Mouse (Mus musculus) kidney, adult 2 months (tissue): ENCODE measurements around the gene Rcn3.

Experiments used
- CTCF ChIP-seq: fragments of 200-500 bp; conservative IDR thresholded peaks from 2 replicates; pipeline ENCODE4 v1.5.1; 2011; ENCODE audit warnings: low read depth, mild to moderate bottlenecking, control low read depth, low read length, moderate library complexity, mixed read lengths; ENCODE audit not compliant: insufficient read depth, insufficient read length
- POLR2A ChIP-seq: fragments of 200-500 bp; IDR thresholded peaks from one replicate; pipeline ENCODE4 v1.6.1; 2011; ENCODE audit warnings: low read depth, low read length, control low read depth

DNA sequence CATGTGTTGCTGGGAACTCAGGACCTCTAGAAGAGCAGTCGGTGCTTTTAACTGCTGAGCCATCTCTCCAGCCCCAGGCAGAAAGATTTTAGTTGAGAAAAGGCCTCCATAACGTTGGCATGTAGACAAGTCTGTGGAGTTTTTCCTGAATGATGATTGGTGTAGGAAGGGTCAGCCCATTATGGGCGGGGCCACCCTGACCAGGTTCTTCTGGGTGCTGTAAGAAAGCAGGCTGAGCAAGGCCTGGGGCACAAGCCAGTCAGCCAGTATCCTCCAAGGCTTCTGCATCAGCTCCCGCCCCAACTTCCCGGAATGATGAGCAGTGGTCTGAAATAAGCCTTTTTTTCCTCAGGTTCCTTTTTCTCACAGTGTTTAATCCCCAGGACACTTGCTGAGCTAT lies 11.0 kb downstream of the Rcn3 start:
- TF ChIP-seq CTCF (no peak), POLR2A (no peak)
